Mouse (Mus musculus): ENCODE results near the gene Mrpl22. TPM values are rescaled to one million over a fixed set of nuclear protein-coding genes. Genes with fewer than 3 reads are reported as not detected.
"Not testable (repeated sequence)": the region's sequence is repeated elsewhere in the genome, so short reads cannot be mapped to it uniquely, and the experiment has no call there.

The Mrpl22 gene
- polyA plus RNA-seq, 1 experiment from 2014 or later, result 190 TPM

DNA sequence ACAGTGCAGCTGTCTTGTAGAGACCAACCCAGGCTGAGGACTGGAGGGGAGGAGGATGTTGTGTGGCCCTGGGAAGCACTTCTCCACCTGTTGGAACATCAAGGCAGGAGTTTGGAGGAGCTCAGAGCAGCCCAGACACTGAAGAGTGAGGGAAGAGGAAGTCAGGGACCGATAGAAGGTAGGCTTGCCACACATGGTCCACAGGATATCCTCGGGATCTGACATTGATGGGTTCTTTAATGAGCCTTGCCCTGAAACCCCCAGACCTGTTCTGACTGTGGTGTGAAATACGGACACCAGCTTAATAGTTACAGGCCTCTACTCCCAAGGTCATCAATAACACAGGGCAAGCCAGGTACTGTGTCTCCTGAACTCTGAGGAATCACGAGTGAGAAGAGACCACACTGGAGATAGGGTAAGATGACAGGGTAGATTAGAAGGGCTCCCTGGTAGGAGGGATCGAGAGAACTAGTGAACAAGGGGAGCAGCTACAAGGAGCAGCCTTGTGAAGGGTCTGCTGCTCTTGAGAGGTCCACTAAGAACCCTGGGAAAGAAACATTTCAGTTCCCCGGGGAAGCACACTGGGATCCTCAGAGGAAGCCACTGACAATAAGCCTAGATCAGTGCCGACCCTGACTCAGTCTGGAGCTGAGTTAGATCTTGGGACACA, 42.3 kb downstream of the Mrpl22 start:
- H3K4me3 ChIP-seq (ENCODE audit: low read depth, low read length), result peak overlapping the region; percentile 67
- H3K4me1 ChIP-seq (replicated peaks; ENCODE audit: control insufficient read depth, insufficient read depth, low read length), result peaks cover 31% of the 10 kb centered on the region
- H3K4me2 ChIP-seq, result peak overlapping the region; percentile 76

DNA sequence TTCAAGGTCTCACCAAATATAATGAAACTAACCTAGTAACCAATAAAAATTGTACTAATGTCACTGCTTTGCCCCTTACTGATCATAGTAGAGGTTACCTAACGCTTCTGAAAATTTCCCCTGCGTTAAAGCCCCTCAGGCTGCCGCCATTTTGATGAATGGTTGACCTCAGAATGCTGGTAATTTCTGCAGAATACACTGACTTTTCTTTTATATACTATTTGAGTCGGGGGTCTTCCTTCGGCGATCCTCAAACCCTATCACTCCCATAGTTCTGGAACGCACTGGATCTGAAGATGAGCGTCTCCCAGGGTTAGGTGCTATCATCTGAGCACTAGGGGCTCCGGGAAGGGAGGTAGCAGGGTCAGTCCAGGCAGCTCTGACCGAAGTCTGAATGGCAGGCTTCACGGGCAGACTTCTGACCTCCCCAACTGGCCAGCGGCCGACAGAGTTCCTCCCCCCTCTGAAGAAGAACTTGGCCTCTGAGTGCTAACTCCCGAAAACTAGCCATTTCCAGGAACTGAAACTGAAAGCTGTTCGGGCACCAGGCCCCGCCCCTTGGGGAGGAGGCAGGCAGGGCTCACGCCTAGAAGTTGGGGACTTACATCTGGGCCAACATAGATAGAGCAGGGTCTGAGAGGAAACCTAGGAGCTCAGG, 43.1 kb downstream of the Mrpl22 start:
- Histone ChIP-seq H3K4me3 (ENCODE audit: low read depth, low read length) (peak overlapping the region; percentile 67), H3K9me3 (ENCODE audit: control insufficient read depth, low read length) (no peaks in the 10 kb centered on the region), H3K36me3 (ENCODE audit: control insufficient read depth, insufficient read depth, low read length) (no peaks in the 10 kb centered on the region), H3K9ac (ENCODE audit: low read depth, low read length) (peak overlapping the region; percentile 74), H3K27me3 (replicated peaks; ENCODE audit: control insufficient read depth, insufficient read depth, low read length) (no peaks in the 10 kb centered on the region), H3K4me1 (replicated peaks; ENCODE audit: control insufficient read depth, insufficient read depth, low read length) (peaks cover 31% of the 10 kb centered on the region), H3K27ac (ENCODE audit: low read depth, low read length) (peak overlapping the region; percentile 80), H3K4me2 (peak overlapping the region; percentile 76)
- DNase-seq (ENCODE audit: low spot score) (peak; percentile 71), ATAC-seq (replicated peaks; ENCODE audit: low FRiP score) (peak; percentile 95)
- 19% methylated on average over 17 of the region's 17 CpGs for WGBS

More for the DNA sequence above, 42.3 kb downstream of the Mrpl22 start:
- ATAC-seq (replicated peaks; ENCODE audit: low FRiP score), result no peak
- Histone ChIP-seq H3K27ac (ENCODE audit: low read depth, low read length) (peak overlapping the region; percentile 80; the same call in 1 of the 2 replicates), H3K9me3 (ENCODE audit: control insufficient read depth, low read length) (no peaks in the 10 kb centered on the region), H3K36me3 (ENCODE audit: control insufficient read depth, insufficient read depth, low read length) (no peaks in the 10 kb centered on the region), H3K27me3 (replicated peaks; ENCODE audit: control insufficient read depth, insufficient read depth, low read length) (no peaks in the 10 kb centered on the region), H3K9ac (ENCODE audit: low read depth, low read length) (peak overlapping the region; percentile 74)
- DNase-seq (ENCODE audit: low spot score), result no peak
- WGBS, result 44% methylated on average over 7 of the region's 7 CpGs

DNA sequence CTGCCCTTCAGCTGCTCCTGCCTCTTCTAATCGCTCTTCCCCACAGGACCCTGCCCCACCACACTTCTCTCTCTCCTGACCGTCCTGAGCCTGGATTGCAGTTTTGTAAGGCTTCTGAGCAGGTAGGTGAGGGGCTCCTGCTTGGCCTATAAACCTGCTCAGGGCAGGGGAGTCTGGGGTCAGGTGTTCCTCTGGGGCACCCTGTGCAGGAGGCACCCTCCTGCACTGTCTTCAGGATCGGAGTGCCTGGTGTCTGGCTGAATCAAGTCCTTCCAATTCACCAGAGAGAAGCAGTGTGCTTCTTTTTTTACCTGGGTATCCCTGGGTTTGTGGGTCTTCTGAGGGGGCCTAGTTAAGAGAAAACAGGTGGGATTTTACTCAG, 43.6 kb downstream of the Mrpl22 start:
- not testable (repeated sequence) for H3K9me3 ChIP-seq (ENCODE audit: control insufficient read depth, low read length); H3K9ac ChIP-seq (ENCODE audit: low read depth, low read length); H3K27me3 ChIP-seq (replicated peaks; ENCODE audit: control insufficient read depth, insufficient read depth, low read length); H3K36me3 ChIP-seq (ENCODE audit: control insufficient read depth, insufficient read depth, low read length); ATAC-seq (replicated peaks; ENCODE audit: low FRiP score); DNase-seq (ENCODE audit: low spot score)
- Histone ChIP-seq H3K4me1 (replicated peaks; ENCODE audit: control insufficient read depth, insufficient read depth, low read length) (peaks cover 31% of the 10 kb centered on the region), H3K4me2 (peak overlapping the region; percentile 76), H3K27ac (ENCODE audit: low read depth, low read length) (peak overlapping the region; percentile 80; the same call in 1 of the 2 replicates), H3K4me3 (ENCODE audit: low read depth, low read length) (peak overlapping the region; percentile 37)
- 13% methylated on average over 1 of the region's 3 CpGs for WGBS

DNA sequence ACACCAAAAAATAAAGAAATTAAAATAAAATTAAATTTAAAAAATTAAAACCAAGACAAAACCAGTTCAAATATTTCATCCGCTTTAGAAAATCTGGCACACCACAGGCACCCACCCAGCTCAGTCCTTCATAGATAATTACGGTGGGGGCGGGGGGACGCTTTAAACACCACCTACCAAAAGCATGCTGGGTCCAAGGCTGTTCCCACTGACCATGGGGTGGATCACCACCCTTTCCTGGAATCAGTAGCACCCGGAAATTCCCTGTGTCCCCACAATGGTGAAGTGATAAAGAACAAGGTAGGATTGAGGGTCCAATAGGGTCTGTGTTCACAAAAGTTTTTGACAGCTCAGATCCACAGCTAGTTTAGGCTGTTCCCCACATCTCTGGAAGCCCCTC, 44.4 kb downstream of the Mrpl22 start:
- H3K4me2 ChIP-seq, result no peak overlapping the region; the same call in 1 of the 2 replicates
- 76% methylated on average over 5 of the region's 5 CpGs for WGBS

DNA sequence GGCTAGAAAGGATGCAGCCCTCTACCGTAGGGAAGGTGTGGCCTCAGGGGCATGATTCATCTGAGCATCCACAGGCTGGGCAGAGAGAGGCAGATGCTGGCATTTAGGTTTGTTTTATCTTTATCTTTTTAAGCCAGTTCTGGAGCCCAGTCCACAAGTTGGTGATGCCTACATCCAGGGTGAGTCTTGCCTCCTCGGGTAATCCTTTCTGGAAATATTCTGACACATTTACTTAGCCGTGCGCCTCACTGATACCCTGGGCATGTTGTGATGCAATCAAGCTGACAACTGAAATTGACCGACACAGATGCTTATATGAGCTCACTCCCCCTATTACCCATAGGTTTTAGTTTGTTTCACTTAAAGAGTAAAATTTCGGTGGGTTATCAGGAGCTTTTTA, 45.4 kb downstream of the Mrpl22 start:
- no peak overlapping the region for H3K27ac ChIP-seq (ENCODE audit: low read depth, low read length)
- H3K4me1 ChIP-seq (replicated peaks; ENCODE audit: control insufficient read depth, insufficient read depth, low read length), result peaks cover 21% of the 10 kb centered on the region
- no peak overlapping the region for H3K4me3 ChIP-seq (ENCODE audit: low read depth, low read length)
- 77% methylated on average over 6 of the region's 6 CpGs for WGBS
- DNase-seq (ENCODE audit: low spot score) (no peak), ATAC-seq (replicated peaks; ENCODE audit: low FRiP score) (no peak)
- H3K4me2 ChIP-seq, result no peak overlapping the region
- H3K9me3 ChIP-seq (ENCODE audit: control insufficient read depth, low read length), result no peaks in the 10 kb centered on the region
- H3K36me3 ChIP-seq (ENCODE audit: control insufficient read depth, insufficient read depth, low read length), result no peaks in the 10 kb centered on the region
- H3K27me3 ChIP-seq (replicated peaks; ENCODE audit: control insufficient read depth, insufficient read depth, low read length), result no peaks in the 10 kb centered on the region
- H3K9ac ChIP-seq (ENCODE audit: low read depth, low read length), result no peak overlapping the region

More for the DNA sequence above, 44.4 kb downstream of the Mrpl22 start:
- DNase-seq (ENCODE audit: low spot score) (no peak), ATAC-seq (replicated peaks; ENCODE audit: low FRiP score) (no peak)
- Histone ChIP-seq H3K4me1 (replicated peaks; ENCODE audit: control insufficient read depth, insufficient read depth, low read length) (peaks cover 30% of the 10 kb centered on the region), H3K27me3 (replicated peaks; ENCODE audit: control insufficient read depth, insufficient read depth, low read length) (no peaks in the 10 kb centered on the region), H3K9me3 (ENCODE audit: control insufficient read depth, low read length) (no peaks in the 10 kb centered on the region), H3K4me3 (ENCODE audit: low read depth, low read length) (no peak overlapping the region), H3K27ac (ENCODE audit: low read depth, low read length) (no peak overlapping the region), H3K9ac (ENCODE audit: low read depth, low read length) (no peak overlapping the region), H3K36me3 (ENCODE audit: control insufficient read depth, insufficient read depth, low read length) (no peaks in the 10 kb centered on the region)

DNA sequence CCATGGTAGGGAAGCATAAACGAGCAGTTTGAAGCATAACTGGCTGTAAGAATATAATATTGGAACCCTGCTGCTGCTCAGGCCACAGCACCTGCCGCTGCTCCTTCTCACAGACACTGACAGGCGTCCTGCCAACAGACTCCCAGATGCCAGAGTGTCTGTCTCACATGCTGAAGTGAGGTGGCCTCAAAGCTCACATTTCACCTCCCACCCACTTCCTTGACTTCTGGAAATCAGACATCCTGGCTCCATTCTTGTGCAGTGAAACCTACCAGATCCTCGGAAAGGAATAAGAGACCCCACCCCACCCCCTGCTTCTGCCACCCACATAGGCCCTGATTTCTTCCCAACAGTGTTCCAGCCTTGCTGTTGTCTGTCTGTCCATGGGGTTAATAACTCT, 52.3 kb downstream of the Mrpl22 start:
- no peaks in the 10 kb centered on the region for H3K27me3 ChIP-seq (replicated peaks; ENCODE audit: control insufficient read depth, insufficient read depth, low read length)
- no peak overlapping the region for H3K9ac ChIP-seq (ENCODE audit: low read depth, low read length)
- H3K36me3 ChIP-seq (ENCODE audit: control insufficient read depth, insufficient read depth, low read length), result no peaks in the 10 kb centered on the region
- H3K4me2 ChIP-seq, result no peak overlapping the region
- 32% methylated on average over 4 of the region's 4 CpGs for WGBS
- H3K9me3 ChIP-seq (ENCODE audit: control insufficient read depth, low read length), result no peaks in the 10 kb centered on the region
- peaks cover 4% of the 10 kb centered on the region; the same call in 1 of the 2 replicates for H3K4me1 ChIP-seq (replicated peaks; ENCODE audit: control insufficient read depth, insufficient read depth, low read length)
- no peak overlapping the region for H3K4me3 ChIP-seq (ENCODE audit: low read depth, low read length)
- ATAC-seq (replicated peaks; ENCODE audit: low FRiP score) (no peak), DNase-seq (ENCODE audit: low spot score) (no peak)
- no peak overlapping the region for H3K27ac ChIP-seq (ENCODE audit: low read depth, low read length)

DNA sequence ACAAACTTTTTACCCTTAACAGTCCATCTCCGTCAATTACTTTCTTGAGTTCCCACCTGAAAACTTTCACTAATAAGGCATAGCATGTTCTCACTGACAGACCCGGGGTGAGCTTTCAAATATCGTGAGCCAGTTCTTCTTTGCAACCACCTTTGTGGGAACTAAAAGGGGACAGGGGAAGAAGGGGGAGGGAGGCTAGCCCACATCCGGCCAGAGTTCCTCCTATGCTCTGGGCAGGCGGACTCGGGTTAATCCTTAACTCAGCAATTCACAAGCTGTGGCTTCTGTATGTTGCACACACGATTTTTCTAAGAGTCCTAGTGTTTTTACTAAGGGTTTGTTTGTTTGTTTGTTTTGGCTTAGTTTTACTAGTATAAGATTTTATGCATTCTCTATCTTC, 52.9 kb downstream of the Mrpl22 start:
- DNase-seq (ENCODE audit: low spot score) (peak; percentile 34), ATAC-seq (replicated peaks; ENCODE audit: low FRiP score) (no peak)
- Histone ChIP-seq H3K4me1 (replicated peaks; ENCODE audit: control insufficient read depth, insufficient read depth, low read length) (peaks cover 4% of the 10 kb centered on the region; the same call in 1 of the 2 replicates), H3K4me2 (0 out of 2 replicates have a peak overlapping the region, but pooled peaks have one; percentile 1), H3K9ac (ENCODE audit: low read depth, low read length) (no peak overlapping the region), H3K27me3 (replicated peaks; ENCODE audit: control insufficient read depth, insufficient read depth, low read length) (no peaks in the 10 kb centered on the region), H3K9me3 (ENCODE audit: control insufficient read depth, low read length) (no peaks in the 10 kb centered on the region), H3K27ac (ENCODE audit: low read depth, low read length) (no peak overlapping the region), H3K36me3 (ENCODE audit: control insufficient read depth, insufficient read depth, low read length) (no peaks in the 10 kb centered on the region), H3K4me3 (ENCODE audit: low read depth, low read length) (no peak overlapping the region)
- 31% methylated on average over 7 of the region's 7 CpGs for WGBS

DNA sequence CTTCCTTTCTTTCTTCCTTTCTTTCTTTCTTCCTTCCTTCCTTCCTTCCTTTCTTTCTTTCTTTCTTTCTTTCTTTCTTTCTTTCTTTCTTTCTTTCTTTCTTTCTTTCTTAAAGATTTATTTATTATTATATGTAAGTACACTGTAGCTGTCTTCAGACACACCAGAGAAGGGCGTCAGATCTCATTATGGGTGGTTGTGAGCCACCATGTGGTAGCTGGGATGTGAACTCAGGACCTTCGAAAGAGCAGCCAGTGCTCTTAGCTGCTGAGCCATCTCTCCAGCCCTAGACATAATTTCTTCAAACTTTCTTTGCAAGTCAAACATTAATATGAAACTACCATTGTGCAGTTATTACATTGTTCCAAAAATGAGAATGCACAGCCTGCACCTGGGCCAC, 53.4 kb downstream of the Mrpl22 start:
- not testable (repeated sequence) for H3K27ac ChIP-seq (ENCODE audit: low read depth, low read length); H3K27me3 ChIP-seq (replicated peaks; ENCODE audit: control insufficient read depth, insufficient read depth, low read length); H3K36me3 ChIP-seq (ENCODE audit: control insufficient read depth, insufficient read depth, low read length); H3K9me3 ChIP-seq (ENCODE audit: control insufficient read depth, low read length); DNase-seq (ENCODE audit: low spot score); H3K4me3 ChIP-seq (ENCODE audit: low read depth, low read length); H3K4me2 ChIP-seq; H3K4me1 ChIP-seq (replicated peaks; ENCODE audit: control insufficient read depth, insufficient read depth, low read length); H3K9ac ChIP-seq (ENCODE audit: low read depth, low read length); ATAC-seq (replicated peaks; ENCODE audit: low FRiP score)
- 69% methylated on average over 2 of the region's 2 CpGs for WGBS

All from liver, embryonic 11.5 days (tissue).